Mouse (Mus musculus): ENCODE measurements around the gene Fam204a.

The Fam204a gene

DNA sequence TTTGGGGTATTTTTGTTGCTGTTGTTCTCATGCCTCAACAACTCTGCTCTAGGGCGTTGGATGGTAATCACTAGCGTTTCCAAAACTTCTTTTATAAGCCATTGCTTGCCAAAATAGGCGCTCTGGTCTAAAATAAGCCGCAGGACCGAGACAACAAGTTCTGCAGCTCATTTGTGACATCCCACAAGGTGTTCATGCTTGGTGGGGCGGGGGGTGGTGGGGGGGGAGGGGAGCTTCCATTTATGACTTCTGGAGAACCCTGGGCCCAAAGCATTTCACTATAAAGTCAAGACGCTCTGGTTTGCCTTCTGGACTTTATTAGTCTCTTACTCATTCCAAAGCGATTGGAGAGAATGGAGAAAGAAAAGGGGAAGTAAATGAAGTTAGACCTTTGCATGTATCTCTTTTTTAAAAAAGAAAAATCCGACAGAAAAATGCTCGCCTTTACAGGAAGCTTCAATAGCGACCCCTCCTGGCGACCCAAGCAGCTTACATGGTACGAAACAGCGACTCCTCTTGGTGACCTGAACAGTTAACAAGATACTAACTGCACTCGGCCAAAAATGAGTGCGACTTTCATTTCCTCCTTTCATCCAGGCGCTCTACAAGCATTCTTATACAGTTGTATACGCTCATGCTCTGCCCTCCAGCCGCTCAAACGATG, 65.8 kb downstream of the Fam204a start:
- DNase-seq: peak; percentile 54

DNA sequence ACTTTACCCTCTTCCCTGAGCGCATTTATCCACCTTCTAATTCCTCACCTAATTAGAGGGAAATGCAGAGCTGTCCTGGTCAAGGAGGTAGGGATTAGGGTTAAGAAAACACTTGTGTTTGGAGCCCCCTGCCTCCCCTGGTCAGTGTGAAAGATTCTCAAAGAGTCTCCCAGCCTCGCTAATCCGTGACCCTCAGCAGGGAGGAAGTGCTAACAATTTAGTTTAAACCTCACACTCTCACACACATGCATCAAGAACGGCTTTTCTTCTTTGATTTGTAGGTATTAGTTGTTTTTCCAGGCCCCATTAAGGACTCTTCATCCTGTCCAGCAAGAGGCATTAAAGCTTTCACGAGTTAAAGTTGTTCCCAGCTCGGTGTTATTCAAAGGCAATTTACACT, 66.7 kb downstream of the Fam204a start:
- DNase-seq: no peak

DNA sequence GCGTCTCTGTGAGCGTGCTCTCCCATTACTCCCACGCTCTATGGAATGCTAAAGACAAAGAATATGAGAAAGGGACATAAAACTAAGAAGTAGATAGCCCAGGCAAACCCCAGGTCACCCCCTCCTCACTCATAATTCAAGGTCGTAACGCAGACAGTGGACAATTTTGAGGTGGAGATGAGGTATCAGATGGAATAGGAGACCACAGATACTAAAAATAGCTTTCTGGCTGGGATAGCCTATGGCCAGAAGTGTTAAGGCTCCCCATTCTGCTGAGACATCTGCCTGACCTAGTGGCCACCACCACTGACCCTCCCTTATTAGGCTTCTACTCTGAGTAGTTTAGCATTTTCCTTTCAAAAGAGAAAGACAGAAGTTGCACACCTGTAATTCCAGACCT, 71.2 kb downstream of the Fam204a start:
- no peak for DNase-seq

DNA sequence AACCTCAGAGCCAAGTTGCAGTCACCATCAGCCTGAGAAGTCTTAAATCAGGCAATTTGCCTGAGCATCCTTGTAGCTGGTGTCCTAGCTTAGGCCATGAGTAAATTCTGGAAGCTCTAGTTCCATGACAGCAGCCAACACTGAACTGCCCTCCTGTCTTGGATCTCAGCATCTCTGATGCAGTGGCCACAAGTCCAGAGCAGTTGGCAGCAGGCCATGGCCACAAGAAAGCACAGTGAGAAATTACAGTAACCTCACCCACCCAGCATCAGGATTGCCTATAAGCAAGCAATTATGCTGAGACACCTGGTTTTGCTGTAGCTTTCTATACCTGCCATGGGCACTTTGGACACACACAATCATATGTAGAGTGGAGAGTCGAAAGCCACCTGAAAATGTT, 73.4 kb downstream of the Fam204a start:
- DNase-seq: no peak

DNA sequence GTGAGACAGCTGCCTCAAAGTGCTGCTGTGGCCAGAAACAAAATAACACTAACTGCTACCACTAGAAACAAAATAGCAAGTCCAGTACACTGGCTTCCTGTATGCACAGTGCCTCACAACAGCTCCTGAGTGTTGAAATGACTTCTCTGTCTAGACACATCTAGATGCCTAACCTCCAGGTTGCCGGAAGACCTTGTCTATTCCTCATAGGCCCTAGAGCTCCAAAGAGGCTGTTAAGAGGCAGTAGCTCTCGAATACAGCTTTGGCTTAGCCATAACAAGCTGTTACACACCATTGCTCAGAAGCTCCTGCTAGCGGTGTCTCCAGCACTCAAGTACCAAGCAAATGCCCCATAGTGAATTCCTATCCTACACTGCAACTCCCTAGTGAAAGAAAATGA, 76.4 kb downstream of the Fam204a start:
- no peak for DNase-seq

DNA sequence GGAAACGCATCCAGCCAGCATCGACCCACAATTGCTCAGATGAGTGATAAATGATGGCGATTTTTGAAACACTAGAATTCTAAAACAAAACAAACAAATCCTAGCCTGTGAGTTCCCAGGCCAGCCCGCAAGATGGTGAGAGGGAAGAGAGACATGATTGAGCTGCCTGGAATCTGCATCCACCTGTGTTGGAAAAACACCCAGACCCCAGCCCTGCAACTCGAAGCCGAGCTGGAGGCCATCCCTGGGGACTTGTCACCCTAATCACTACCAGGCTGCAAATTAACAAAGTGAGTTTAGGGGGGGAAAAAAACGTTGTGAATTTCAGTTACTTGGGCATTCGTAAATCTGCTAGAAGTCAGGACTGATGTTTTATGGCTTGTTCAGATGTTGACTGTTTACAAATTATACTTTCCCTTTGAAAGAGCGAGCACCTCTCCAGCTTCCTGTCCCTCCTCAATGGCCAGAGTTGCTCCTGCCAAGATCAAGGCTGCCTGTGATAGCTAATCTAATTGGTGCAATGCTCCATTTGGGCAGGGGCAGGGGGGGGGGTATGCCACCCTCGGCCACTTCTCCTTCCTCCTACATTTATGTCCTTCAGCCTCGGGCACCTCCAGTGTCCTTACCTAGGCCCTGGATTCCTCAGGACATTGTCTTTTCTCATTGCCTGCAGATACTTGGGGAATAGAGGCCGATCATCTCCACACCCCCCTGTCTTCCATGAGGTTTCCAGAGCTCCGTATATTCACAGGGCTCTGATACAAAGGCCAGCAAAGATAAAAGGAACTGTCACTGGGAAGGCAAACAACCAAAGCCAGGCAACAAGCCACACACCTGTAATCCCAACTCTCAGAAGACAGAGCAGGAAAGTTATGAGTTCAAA, 77.2 kb downstream of the Fam204a start:
- no peak for DNase-seq

Data from lung, postnatal 14 days (tissue).